Mouse (Mus musculus) stomach, postnatal 0 days (tissue): ENCODE results near the gene Gfi1.

Experiments
- CTCF ChIP-seq: IDR thresholded peaks from 2 replicates; pipeline ENCODE4 v1.5.1; 2016; ENCODE audit warnings: antibody characterized with exemption, low read depth, mild to moderate bottlenecking, moderate library complexity
- EP300 ChIP-seq: optimal IDR thresholded peaks from 2 replicates; pipeline ENCODE3; 2016; ENCODE audit warnings: antibody characterized with exemption

GRCm38 (mm10) chr5:107719786-107720185 lies 6.0 kb downstream of the Gfi1 start:
- TF ChIP-seq CTCF, result no peak
- TF ChIP-seq EP300, result no peak
